Mouse (Mus musculus) T-helper 17 cell (primary cell): ENCODE data around the gene Taok3.

Experiments used
- in situ Hi-C, 2 experiments: fragments of 300-600 bp; cut with MboI, MseI; formaldehyde crosslinking; loops; 1 replicate in 1 of 2; 2 replicates in 1 of 2; pipeline ENCODE4 v1.15.1; 2025; ENCODE audit warnings: high pct_unique_total_duplicates in 2 of 2

The Taok3 gene

DNA sequence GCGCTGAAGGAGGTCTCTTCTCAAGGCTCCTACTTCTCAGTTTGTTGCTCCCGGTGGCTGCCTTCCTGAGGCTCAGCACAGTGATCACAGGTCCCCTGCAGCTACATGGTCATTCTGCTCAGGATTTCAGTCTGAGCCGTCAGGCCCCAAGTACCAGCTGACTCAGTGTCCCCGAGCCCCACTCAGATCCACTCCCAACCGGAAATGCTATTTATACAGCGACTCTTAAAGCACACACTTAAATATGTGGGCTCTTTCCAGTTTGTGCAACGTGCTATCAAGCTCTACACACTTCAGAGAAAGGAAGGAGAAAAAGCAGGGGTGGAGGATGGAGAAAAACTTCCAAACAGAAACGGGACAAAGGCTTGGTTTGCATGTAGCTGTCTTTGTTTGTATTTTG lies 56.0 kb downstream of the Taok3 start:
- in situ Hi-C loops: no loop called here

DNA sequence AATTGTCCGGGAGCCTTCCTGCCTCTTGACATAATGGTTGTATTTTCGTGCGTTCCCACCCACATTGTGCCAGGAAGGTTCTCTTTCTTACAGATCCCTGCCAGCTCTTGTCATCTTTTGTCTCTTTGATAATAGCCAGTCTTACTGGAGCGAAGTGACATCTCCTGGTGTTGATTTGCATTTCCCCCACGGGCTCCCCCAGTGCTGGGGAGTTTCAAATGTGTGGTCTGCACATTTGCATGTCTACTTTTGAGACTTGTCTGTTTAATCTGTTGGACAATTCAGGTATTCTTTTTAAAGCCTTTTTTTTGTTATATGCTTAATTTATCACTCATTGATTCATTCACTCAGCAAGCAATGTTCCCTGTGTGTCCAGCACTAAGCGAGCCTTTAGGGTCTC lies 58.1 kb downstream of the Taok3 start:
- in situ Hi-C loops: no loop called here

DNA sequence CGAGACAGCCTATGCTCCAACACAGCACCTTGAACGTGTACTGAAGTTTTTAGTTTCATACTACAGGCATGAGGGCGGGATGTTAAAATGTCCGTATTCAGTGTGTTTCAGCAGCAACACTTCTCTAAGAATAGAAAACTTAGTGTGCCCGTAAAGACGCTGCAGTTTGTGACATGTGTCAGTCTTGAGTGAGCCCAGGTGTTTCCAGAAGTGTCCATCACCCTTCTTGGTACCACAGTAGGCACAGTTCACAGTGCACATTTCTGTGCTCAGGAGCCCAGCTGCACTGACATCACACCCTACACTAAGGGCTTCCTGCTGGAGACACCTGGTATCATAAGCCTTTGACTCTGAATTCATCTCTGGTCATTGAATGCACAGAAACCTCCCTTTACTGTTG lies 58.6 kb downstream of the Taok3 start:
- in situ Hi-C loops: no loop called here

DNA sequence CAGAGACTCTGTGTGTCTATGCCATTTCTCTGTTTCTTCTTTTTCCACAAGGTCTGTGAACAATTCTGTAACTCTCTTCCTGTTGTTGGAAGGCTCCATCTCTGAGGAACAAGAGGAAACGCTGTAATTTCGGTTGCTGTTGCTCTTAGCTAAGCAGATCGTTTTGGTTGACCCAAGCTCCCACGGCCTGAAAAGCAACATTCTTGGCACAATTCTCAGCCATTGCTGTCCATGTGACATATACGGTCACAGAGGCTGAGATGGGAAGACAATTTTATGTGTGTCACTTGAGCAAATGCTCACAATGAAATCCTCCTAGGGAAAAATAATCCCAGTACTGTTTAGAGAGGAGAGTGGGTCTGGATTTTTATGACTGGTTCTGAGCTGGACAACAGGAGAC lies 62.0 kb downstream of the Taok3 start:
- in situ Hi-C loops: no loop called here

DNA sequence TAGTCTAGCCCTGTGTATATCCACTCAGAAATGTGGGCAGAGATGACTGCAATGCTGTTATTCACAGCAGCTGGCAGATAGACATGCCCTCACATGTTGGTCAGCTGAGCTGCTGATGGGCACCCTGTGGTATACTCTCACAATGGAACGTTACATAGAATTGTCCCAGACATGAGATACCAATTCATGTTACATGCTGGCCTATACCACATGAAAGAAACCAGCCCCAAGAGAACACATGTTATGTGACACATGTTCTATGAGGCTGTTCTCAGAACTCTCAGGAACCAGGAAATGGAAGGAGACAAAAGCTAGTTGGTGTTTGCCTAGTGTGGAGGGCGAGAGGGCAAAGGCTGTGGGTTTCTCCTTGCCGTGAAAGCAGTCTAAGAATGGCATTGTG lies 62.5 kb downstream of the Taok3 start:
- in situ Hi-C loops: no loop called here

DNA sequence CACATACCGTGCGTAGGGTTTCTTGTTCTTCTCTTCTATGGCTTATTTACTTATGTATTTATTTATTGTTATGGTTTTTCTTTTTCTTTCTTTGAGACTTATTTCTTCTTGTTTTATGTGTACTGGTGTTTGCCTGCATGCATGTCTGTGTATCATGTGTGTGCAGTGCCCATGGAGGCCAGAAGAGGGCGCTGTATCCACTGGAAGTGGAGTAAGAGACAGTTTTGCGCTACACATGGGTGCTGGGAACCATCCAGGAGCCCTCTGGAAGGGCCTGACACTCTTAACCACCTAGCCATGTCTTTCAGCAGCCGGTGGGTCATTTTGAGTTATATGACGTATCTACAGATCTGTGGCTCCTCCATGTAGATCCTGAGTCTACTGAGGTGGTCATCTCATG lies 64.9 kb downstream of the Taok3 start:
- in situ Hi-C loops: no loop called here

DNA sequence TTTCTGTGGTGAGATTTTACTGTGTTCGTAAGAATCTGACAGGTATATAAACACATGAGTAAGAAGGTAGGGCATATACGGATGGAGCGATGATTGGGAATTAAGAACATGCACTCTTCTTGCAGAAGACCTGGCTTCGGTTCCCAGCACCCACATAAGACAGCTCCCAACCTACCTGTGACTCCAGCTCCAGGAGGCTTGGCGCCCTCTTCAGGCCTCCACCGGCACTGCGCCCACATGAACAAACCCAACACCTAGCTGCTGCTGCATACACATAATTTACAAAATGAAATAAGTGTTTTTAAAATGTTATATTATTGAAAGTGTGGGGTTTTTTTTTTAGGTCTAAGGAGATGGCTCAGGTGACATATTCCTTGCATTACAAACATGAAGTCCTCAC lies 65.7 kb downstream of the Taok3 start:
- in situ Hi-C loops: no loop called here

DNA sequence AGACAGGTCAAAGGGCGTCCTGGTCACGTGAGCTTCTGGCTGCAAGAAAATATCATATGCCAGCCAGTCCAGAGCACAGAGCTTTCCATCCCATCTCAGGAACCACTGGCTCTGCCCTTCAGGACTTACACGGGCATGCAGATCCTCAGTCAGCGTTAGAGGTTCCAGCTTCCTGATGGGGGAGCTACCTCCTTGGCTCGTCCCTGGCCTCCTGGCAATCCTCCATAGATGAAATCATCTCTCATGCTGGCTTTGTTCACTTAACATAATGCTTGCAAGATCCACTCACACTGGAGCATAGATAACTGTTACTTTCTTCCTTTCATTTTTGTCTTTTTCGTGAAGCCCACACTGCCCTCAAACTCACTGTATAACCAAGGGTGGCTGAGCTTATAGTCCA lies 72.1 kb downstream of the Taok3 start:
- in situ Hi-C loops: no loop called here

DNA sequence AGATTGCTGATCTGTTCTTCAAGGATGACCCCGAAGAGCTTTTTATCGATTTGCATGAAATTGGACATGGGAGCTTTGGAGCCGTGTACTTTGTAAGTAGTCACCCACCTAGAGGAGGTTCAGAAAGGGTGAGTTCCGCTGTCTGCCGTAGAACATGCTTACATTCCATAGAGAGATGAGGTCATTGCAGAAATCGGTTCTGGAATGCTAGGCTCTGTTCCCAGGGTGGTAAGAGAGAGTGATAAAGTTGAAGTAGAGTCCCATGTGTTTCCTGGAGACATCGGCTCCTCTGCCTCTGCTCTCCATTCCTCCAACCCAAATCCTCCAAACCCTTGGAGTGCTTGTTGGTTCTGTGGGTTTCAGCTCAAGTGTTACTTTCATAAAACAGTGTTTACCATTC lies 73.8 kb downstream of the Taok3 start:
- in situ Hi-C loops: no loop called here

DNA sequence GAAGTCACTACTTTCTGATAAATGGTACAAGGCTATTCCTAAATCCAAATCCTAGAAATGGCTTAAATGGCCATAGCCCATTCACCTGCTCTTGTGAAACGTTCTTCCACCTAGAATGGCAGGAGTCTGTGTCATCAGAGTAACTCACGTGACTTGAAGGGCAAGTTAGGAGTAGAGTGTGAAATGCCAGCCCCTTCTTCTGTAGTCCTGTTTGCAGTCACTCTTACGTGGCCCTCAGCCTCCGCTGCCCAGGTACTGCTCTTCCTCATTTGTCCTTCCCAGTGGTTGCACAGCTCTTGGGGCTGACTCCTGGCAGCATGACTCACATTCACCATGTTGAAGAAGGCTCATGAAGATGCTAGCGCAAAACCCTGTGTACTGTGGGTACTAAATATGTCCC lies 74.7 kb downstream of the Taok3 start:
- in situ Hi-C loops: no loop called here

DNA sequence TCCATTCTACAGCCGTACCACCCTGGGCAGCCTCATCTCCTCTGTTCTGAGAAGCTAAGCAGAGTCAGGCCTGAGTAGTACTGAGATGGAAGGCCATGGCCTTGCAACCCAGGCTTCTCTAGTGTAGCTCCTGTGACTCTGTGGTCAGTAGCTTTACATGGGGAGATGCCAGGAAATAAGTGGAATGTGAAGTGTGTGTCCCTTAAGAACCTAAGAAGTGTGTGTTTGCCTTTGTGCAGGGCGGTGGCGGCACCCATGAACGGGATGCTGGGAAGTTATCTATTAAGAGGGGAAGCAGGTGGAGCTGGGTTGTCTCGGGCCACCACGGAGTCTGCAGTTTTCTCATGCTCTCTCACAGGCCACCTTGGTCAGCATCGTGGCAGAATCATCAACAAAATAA lies 76.6 kb downstream of the Taok3 start:
- in situ Hi-C loops: no loop called here

DNA sequence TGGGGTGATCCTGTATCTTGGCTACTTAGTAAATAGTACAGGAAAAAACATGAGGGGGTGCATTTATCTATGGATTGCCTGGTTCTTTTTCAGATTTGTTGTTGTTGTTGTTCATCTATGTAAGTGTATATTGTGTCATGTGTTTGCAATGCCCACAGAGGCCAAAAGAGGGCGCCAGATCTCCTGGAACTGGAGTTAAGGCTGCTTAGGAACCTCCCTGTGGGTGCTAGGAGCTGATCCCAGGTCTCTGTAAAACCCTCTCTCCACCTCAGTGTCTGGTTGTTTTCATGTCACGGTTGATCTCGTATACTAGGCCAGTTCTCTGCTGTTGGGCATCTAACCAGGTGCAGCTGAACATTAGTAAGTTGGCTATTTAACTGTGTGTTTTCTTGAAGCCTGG lies 78.5 kb downstream of the Taok3 start:
- in situ Hi-C loops: no loop called here

DNA sequence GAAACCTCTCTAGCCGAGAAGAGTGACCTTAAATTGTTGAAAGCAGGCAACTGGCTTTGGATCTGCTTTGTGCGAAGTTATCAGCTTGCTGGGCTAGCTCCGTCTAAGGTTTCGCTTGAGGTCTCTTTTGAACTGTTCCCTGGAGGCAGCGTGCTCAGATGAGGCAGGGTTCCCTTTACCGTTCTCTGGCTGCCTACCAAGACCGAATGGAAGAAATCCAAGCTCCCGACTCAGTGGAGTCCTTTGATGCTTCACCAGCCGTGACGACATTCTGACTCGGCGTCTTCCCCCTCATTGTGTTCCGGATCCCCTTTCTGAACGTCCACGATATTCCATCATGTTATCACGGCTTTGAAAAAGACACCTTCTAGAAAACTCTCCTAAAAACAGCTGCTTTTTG lies 87.4 kb downstream of the Taok3 start:
- in situ Hi-C loops: no loop called here

DNA sequence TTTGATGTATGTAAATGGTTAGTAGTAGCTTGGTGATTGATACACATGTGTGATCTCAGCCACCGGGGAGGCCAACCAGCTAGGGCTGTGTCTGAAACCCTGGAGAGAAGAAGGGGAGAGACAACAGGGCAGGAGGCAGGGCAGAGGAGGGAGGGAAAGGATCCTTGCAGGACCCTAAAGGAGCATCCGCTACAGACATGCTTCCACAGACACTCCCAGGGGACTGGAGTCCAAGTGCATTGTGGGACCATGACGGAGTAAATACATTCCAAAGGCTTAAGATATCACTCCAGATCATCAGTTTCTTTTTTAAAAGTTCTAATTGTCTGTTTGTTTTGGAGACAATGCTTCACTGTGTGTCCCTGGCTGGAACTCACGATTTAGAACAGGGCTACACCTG lies 94.1 kb downstream of the Taok3 start:
- in situ Hi-C loops: no loop called here

DNA sequence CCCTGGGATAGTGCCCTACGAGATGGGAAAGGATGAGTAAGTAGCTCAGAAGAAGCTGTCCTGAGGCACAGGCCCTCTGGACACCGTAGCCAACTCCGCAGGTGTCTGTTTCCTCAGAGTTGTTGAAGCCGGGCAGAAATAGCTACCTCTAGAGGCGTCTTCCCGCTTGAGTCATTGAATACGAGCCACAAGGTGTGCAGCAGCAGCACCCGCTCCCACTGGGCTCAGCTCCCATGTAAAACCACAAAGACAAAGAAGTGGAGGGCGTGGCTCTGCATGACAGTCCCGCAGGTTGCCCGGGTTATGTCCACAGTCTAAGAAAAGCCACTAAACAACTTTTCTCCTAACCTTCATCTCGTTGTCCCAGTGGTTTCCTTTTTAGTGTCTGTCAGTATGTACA lies 111.1 kb downstream of the Taok3 start:
- in situ Hi-C loops: no loop called here

DNA sequence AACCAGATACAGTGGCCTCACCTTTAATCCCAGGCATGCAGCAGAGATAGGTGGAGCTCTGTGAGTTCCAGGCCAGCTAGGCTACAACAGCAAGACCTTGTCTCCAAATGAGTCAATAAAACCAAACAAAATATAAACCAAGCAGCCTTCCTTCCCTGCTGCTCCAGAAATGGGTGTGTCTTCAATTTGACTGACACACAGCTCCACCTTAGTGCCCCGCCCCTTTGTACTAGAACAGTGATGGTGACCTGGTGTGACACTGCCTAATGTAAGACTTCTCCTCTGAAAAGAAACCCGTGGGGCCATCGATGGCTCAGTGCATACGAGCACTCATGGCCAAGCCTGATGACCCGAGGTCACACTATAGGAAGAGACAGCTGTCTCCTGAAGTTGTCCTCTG lies 116.6 kb downstream of the Taok3 start:
- in situ Hi-C loops: no loop called here

DNA sequence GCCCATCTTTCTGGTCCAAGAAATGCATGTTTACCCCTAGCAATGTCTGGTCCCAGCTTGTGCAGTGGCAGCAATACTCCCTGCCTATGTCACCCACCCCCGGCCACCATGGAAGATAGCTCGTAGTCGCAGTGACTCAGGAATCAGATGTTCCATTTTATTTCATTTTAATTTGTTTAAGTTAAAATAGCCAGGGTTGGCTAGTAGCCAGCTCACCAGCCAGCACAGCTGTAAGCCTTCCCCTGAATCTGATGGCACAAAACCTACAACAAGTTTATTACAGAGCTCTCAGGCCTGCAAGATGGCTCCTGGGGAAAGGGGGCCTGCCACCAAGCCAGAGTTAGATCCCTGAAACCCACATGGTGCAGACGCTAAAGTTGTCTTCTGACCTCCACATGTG lies 119.2 kb downstream of the Taok3 start:
- in situ Hi-C loops: no loop called here

DNA sequence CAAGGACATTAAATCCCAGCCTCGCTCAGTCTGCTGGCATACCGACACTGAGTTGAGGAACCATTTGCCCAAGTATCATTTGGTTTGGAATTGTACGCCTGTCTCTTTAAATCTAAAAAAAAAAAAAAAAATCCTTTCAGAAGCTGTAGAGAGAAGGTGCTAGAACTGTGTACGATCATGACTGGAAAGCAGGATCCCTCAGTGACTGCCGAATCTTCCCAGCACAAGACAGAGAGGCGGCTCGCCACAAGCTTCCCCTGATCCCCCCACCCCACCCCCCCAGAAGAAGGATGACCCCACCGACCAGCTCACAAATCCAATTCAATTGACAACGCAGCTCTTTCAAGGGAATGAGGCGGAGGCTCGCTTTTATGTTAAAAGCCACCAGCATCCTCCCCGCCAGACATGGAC lies 120.4 kb downstream of the Taok3 start:
- in situ Hi-C loops: no loop called here

DNA sequence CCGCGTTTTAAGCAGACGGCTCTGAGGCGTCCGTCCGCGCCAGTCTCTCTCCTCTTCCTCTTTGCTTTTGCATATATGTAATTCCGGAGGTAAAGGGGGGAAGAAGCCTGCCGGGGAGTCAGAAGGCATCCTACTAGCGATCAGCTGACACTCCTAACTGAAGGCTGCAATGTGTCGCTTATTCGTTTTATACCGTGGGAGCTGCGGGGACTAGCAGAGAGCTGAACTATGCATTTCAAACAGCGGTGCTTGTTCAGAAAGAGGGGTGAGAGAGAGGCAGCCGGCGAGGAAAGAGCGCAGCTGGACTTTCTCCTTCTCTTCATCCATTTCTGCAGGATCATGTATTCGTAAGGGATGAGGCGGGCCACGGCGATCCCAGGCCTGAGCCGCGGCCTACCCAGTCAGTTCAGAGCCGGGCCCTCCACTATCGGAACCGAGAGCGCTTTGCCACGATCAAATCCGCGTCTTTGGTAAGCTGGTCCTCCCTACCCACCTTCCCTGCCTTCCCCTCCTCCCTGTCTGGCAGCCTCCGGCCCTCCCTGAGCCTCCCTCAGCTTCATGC lies 120.9 kb downstream of the Taok3 start:
- in situ Hi-C loops: no loop called here

DNA sequence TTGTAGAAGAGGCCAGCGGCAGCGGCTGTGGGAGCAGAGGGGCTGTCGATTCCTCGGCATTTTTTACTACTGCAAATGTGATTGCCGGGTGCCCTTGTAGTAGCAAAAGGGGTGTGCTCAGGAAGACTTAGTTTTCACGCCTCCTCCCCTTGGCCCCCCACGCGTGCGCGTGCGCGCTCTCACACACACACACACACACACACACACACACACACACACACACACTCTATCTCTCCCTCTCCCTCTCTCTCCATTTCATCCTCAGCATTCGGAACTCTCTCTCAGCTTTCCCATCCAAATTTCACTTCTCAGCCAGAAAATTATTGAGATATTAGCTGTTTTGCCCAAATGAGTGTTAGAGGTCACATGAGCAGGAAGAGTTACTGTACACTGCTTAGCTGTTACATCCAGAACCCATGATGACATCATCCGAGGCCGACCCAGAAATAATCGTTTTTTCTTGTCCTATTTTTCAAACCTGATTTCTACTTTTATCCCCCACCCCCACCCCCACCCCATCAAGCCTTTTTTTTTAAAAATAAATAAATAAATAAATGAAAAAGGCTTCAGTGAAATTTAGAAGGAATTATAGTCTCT lies 122.1 kb downstream of the Taok3 start:
- in situ Hi-C loops: no loop called here

DNA sequence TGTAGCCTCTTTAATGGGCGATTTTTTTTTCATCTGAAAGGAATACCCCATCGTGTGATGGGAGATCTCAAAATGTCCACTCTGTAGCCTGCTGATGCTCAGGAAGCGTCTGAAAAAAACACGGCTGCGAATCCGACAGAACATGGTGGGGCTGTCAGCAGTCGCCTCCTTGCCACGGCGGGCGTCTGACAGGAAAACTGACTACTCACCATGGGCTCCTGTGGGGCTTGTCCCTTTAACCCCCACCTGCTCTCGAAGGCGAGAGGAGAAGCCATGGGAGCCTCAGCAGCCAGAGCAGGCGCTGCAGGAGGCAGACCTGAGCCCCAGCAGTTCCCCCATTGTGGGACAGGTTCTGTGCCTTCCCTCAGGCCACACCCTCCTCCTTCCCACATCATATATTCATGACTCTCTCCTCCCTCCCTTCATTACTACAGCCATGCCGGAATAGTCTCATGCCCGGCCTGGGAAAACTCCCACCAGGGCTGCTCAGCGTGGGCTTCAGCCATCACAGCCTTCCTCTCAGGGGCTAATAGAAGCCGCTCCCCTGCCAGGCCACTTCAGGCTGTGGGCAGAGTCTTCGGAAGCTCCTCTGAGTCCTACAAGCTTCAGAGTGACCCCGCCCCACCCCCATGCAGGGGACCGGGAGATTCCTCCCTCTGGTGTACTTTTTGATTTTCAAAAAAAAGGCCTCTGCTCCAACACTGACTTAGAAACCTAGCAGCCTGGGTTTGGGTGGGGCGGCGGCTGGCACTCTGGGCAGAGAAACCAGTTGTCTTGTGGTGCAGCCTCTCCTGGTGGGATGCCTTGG lies 122.9 kb downstream of the Taok3 start:
- in situ Hi-C loops: no loop called here

DNA sequence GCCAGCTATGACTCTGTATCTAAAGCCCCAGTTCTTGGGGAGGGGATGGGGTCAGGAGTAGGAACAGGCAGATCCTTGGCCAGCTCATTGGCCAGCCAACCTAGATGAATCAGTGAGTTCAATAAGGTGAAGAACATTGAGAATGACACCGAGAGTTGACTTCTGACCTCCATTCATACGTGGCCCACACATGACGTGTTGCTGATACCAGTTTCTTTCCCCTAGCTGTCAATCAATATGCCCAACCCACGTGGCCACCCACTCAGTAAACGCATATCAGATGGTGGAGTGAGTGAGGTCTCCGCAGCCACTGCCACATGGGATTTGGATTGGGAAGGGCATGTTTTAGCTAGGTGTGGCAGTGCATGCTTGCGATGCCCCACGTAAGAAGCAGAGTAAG lies 125.2 kb downstream of the Taok3 start:
- in situ Hi-C loops: no loop called here

DNA sequence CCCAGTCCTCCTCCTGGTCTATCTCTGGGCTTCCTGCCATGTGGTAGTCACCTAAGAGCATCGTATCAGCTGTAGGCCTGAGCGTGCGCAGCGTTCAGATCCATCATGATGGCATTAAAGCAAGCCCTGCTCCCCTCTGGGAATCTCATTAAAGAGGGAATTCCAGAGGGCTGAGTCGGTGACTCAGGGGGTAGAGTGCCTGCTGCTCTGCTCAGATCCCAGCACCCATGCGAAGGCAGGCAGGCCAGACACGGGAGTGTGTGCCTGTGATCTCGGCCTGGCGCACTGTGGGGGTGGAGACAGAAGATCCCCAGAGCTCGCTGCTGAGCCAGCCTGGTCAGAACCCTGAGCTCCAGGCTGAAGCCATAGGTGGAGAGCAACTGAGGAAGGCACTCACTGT lies 128.4 kb downstream of the Taok3 start:
- in situ Hi-C loops: no loop called here
